Mouse (Mus musculus): ENCODE measurements around the gene Rpn2. TPM values are rescaled to one million over a fixed set of nuclear protein-coding genes. Genes with fewer than 3 reads are reported as not detected.

Gene Rpn2
- polyA plus RNA-seq (2012; rRNA removed; ENCODE audit: low replicate concordance), result 166 and 231 TPM in 2 replicates

DNA sequence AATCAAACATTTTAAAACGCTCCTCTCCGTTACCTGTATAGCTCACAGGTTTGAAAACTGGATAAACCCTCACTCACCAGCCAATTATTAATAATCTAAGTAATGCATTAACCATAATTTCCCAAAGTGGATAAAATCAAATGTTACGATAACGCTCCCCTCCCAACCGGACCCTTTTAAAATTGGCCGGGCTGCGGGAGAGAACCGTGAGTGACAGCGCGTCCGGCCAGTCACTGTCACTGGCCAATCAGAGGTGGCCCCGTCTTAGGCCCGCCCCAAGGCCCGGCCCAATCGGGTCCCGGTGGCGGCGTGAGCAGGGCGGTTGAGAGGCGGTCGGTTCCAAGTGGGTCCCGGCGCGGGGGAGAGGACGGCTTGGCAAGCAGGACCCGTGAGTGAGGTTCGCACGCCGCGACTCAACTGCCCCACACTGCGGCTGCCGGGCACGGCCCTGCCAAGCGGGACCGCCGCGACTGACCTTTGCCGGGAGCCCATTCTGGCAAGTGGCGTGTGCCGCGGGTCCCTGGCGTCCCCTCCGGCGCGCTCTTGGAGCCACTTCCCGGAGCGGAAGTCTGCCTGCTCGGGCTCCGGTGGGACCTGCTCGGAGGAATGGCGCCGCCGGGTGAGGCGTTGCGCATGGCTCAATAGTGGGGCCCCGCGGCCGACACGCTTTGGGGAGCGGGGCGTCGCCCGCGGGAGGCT, at the start of gene Rpn2:
TSS of gene Rpn2 (plus strand) at position 301 of the 699 bp plus-strand sequence.

DNA sequence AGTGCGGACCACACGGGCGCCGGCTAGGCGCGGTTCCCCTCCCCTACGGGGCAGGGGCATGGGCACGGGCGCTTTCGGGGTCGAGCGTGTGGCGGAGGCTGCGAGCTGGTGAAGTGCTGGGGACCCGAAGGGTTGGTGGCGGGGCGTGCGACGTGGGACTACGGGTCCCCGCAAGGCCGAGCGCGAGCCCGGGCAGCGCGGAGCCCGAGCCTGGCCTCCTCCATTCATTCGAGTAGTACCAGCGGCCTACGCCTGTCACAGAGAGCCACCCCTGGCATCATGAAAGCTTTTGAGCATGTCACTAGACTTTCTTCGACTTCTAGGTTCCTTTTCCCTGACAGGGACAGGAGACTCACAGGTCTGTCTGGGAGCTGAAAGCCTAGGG, 591 bp downstream of the Rpn2 start, which contains the start of gene Mroh8:
TSS of gene Mroh8 (minus strand) at position 134 of the 385 bp plus-strand sequence.

GRCm38 (mm10) chr2:157347361-157348159, 68.7 kb downstream of the Rpn2 start, which contains the start of gene Ghrh:
Ghrh (minus strand) TSS chr2:157347506.

DNA sequence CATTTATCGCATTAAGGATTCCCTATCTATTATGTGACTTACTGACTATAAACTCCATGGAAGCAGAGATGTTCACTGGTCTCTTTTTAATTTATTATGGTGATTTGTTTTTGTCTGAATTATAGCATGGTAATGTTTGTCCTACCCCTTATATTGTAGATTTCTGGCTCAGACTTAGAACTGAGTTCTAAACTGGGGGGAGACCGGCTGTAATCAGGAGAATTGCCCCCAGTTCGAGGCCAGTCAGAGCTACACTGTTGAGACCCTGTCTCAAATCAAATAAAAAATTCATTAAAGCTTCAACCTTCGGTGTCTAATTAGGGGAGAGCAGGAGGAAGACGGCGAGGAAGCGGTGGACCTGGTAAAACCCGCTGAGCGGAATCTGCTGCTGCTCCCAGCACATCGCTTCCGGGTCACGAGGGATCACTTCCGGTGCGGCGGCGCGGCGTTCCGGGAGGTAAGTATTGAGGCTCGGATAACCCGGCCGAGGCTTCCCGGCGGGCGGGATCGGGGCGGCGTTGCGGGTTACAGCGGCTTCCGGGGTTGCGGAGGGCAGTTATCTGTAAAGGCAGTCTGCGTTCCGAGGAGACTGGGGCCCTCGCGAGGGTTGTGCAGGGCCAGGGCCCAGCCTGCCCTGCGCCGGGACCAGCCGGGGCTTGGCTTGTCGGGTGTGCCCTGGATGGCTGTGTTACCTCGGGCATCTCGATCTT, 88.5 kb downstream of the Rpn2 start, which contains the start of gene Manbal:
TSS of gene Manbal (plus strand) at position 411 of the 710 bp plus-strand sequence.

Other genes starting within 250 kb of the Rpn2 start
- gene Soga1, start 199.8 kb upstream of the Rpn2 start, polyA plus RNA-seq (2012; rRNA removed; ENCODE audit: low replicate concordance), result 6.9 and 14.1 TPM in 2 replicates
- not detected in 2 replicates for gene Tldc2, start 192.0 kb upstream of the Rpn2 start, polyA plus RNA-seq (2012; rRNA removed; ENCODE audit: low replicate concordance)
- 84.2 and 84.4 TPM in 2 replicates for gene Samhd1, start 143.8 kb upstream of the Rpn2 start, polyA plus RNA-seq (2012; rRNA removed; ENCODE audit: low replicate concordance)
- 4.1 and 4.4 TPM in 2 replicates for gene Rbl1, start 74.5 kb upstream of the Rpn2 start, polyA plus RNA-seq (2012; rRNA removed; ENCODE audit: low replicate concordance)
- gene Mroh8, start 532 bp downstream of the Rpn2 start, polyA plus RNA-seq (2012; rRNA removed; ENCODE audit: low replicate concordance), result 0.10 and 0.31 TPM in 2 replicates
- not detected in 2 replicates for gene Ghrh, start 68.5 kb downstream of the Rpn2 start, polyA plus RNA-seq (2012; rRNA removed; ENCODE audit: low replicate concordance)
- gene Manbal, start 88.6 kb downstream of the Rpn2 start, polyA plus RNA-seq (2012; rRNA removed; ENCODE audit: low replicate concordance), result 64.8 and 66.9 TPM in 2 replicates
- gene Src, start 139.4 kb downstream of the Rpn2 start, polyA plus RNA-seq (2012; rRNA removed; ENCODE audit: low replicate concordance), result 28.5 and 40.0 TPM in 2 replicates